In genomic region chr13:42828978-42829377, GRCm38 (mm10) we compare ENCODE assay signal across 9 mouse cellular contexts.
DNase-seq lines count a peak whose midpoint lies in the region; ATAC-seq and TF ChIP-seq lines count a peak whose summit lies in the region.
"Had no signal": no experiment of that assay in that cellular context is flagged by ENCODE, and none has a peak within 500 bp of the region (broad histone marks: within the 10 kb centered on the region; RNA-seq: fewer than 3 reads in every experiment).

No protein-coding gene starts in this region.

- no peak overlapping the region for H3K27ac ChIP-seq in forebrain, embryonic 12.5 days
- no peak overlapping the region for H3K27ac ChIP-seq in forebrain, postnatal 0 days (ENCODE audit: low read depth, low read length)
- H3K27ac ChIP-seq: liver, embryonic 14.5 days had no signal

- ATAC-seq in forebrain, embryonic 12.5 days (ENCODE audit: low FRiP score), result 0 out of 2 replicates have a peak, but pooled peaks have one; percentile 23
- no peak for ATAC-seq in forebrain, postnatal 0 days
- no peak for ATAC-seq in erythroid progenitor cell, adult 5-6 weeks (replicated peaks; ENCODE audit: low FRiP score, poor library complexity, severe bottlenecking)

- no peak for DNase-seq in forebrain, postnatal 0 days
- peak; percentile 35 for DNase-seq in c-Kit-positive CD71-negative TER-119-negative erythroid progenitor cells, embryonic 14.5 days (ENCODE audit: low read depth)
- DNase-seq in heart, postnatal 14 days, result peak; percentile 45 to 60
- peak; percentile 62 for DNase-seq in lung, postnatal 10 days
- DNase-seq in thymus, postnatal 10 days (ENCODE audit: low spot score in 2 of 2), result no peak
- DNase-seq in right cerebral cortex, adult 18-20 months, result no peak

- H3K4me3 ChIP-seq in forebrain, embryonic 12.5 days (replicated peaks), result no peak overlapping the region
- no peak overlapping the region for H3K4me3 ChIP-seq in forebrain, postnatal 0 days (ENCODE audit: low read depth, low read length)

- H3K4me1 ChIP-seq in forebrain, embryonic 12.5 days, result peaks cover 11% of the 10 kb centered on the region
- H3K4me1 ChIP-seq in forebrain, postnatal 0 days (ENCODE audit: insufficient read depth), result no peaks in the 10 kb centered on the region

- TF ChIP-seq CTCF in forebrain, postnatal 0 days (IDR thresholded peaks at IDR 0.05; ENCODE audit: low read depth), result no peak

- 61% methylated on average over 9 of the region's 9 CpGs for WGBS in forebrain, embryonic 12.5 days
- WGBS in forebrain, postnatal 0 days, result 48% methylated on average over 9 of the region's 9 CpGs

- intact Hi-C loops in heart, postnatal 14 days (cut with DNase I), result loop anchor here (10.0 kb wide), 1 partner anchor 1184 kb away; no protein-coding TSS in a partner anchor

- H3K9ac ChIP-seq in forebrain, embryonic 12.5 days, result no peak overlapping the region
- H3K9ac ChIP-seq in forebrain, postnatal 0 days, result no peak overlapping the region
- H3K9ac ChIP-seq: liver, embryonic 14.5 days had no signal

- H3K9me3 ChIP-seq in forebrain, embryonic 12.5 days, result no peaks in the 10 kb centered on the region
- no peaks in the 10 kb centered on the region for H3K9me3 ChIP-seq in forebrain, postnatal 0 days (ENCODE audit: low read length)

- no peaks in the 10 kb centered on the region for H3K27me3 ChIP-seq in forebrain, embryonic 12.5 days
- no peaks in the 10 kb centered on the region for H3K27me3 ChIP-seq in forebrain, postnatal 0 days (ENCODE audit: insufficient read depth, low read length)

- H3K4me2 ChIP-seq in forebrain, embryonic 12.5 days, result no peak overlapping the region
- no peak overlapping the region for H3K4me2 ChIP-seq in forebrain, postnatal 0 days (ENCODE audit: low read depth)

- no peaks in the 10 kb centered on the region for H3K36me3 ChIP-seq in forebrain, embryonic 12.5 days (replicated peaks)
- no peaks in the 10 kb centered on the region; the same call in 1 of the 2 replicates for H3K36me3 ChIP-seq in forebrain, postnatal 0 days (ENCODE audit: insufficient read depth)

Comparison
In these comparisons a context has a peak if more than half of its experiments do, and no peak if none do; other contexts are left out.
1. DNase-seq: peak in c-Kit-positive CD71-negative TER-119-negative erythroid progenitor cells, embryonic 14.5 days (single experiment), heart, postnatal 14 days (2 of 2) and lung, postnatal 10 days (single experiment); none in forebrain, postnatal 0 days (single experiment), thymus, postnatal 10 days (0 of 2) and right cerebral cortex, adult 18-20 months (single experiment).